Mouse (Mus musculus): ENCODE measurements at regions not wholly inside any gene's neighbourhood (a gene's known extent, or its start where the extent isn't known, plus 50 kb on each side); places are given as distances from the start of the nearest gene placed in this dataset.

- DNase-seq (ENCODE audit: low spot score), result peak; percentile 9
Measured at GRCm38 (mm10) chr11:18821384-18821783, 197.4 kb downstream of the Meis1 start.

GRCm38 (mm10) chr11:18814110-18814509, 204.7 kb downstream of the Meis1 start:
- no peak for DNase-seq (ENCODE audit: low spot score)

- DNase-seq (ENCODE audit: low spot score), result no peak
Measured at GRCm38 (mm10) chr11:18767479-18767878, 251.3 kb downstream of the Meis1 start.

- no peak for DNase-seq (ENCODE audit: low spot score)
Measured at GRCm38 (mm10) chr11:18766458-18767016, 252.2 kb downstream of the Meis1 start.

- DNase-seq (ENCODE audit: low spot score), result no peak
Measured at GRCm38 (mm10) chr11:18758591-18759074, 260.2 kb downstream of the Meis1 start.

GRCm38 (mm10) chr11:18756576-18756975, 262.2 kb downstream of the Meis1 start:
- no peak for DNase-seq (ENCODE audit: low spot score)

- DNase-seq (ENCODE audit: low spot score), result no peak
Measured at GRCm38 (mm10) chr11:18754732-18755525, 263.9 kb downstream of the Meis1 start.

GRCm38 (mm10) chr11:18753856-18754255, 264.9 kb downstream of the Meis1 start:
- no peak for DNase-seq (ENCODE audit: low spot score)

GRCm38 (mm10) chr11:18753246-18753645, 265.5 kb downstream of the Meis1 start:
- DNase-seq (ENCODE audit: low spot score), result no peak

- DNase-seq (ENCODE audit: low spot score), result no peak
Measured at GRCm38 (mm10) chr11:18752512-18752911, 266.3 kb downstream of the Meis1 start.

- no peak for DNase-seq (ENCODE audit: low spot score)
Measured at GRCm38 (mm10) chr11:18750911-18751841, 267.6 kb downstream of the Meis1 start.

- DNase-seq (ENCODE audit: low spot score), result no peak
Measured at GRCm38 (mm10) chr11:18750080-18750375, 268.8 kb downstream of the Meis1 start.

- no peak for DNase-seq (ENCODE audit: low spot score)
Measured at GRCm38 (mm10) chr11:18749265-18750079, 269.3 kb downstream of the Meis1 start.

GRCm38 (mm10) chr11:18747871-18748461, 270.8 kb downstream of the Meis1 start:
- DNase-seq (ENCODE audit: low spot score), result no peak

- DNase-seq (ENCODE audit: low spot score), result no peak
Measured at GRCm38 (mm10) chr11:18747361-18747760, 271.4 kb downstream of the Meis1 start.

- DNase-seq (ENCODE audit: low spot score), result no peak
Measured at GRCm38 (mm10) chr11:18746486-18746885, 272.3 kb downstream of the Meis1 start.

GRCm38 (mm10) chr11:18745840-18746239, 272.9 kb downstream of the Meis1 start:
- no peak for DNase-seq (ENCODE audit: low spot score)

- no peak for DNase-seq (ENCODE audit: low spot score)
Measured at GRCm38 (mm10) chr11:18734904-18735664, 283.7 kb downstream of the Meis1 start.

- no peak for DNase-seq (ENCODE audit: low spot score)
Measured at GRCm38 (mm10) chr11:18734075-18734474, 284.7 kb downstream of the Meis1 start.

- no peak for DNase-seq (ENCODE audit: low spot score)
Measured at GRCm38 (mm10) chr11:18729742-18730141, 289.0 kb downstream of the Meis1 start.

Measured in heart, adult 8-10 months (tissue).